Mouse (Mus musculus) heart, adult 2 months (tissue): ENCODE measurements at regions not wholly inside any gene's neighbourhood (a gene's known extent, or its start where the extent isn't known, plus 50 kb on each side); places are given as distances from the start of the nearest gene placed in this dataset.

Source experiments
- DNase-seq, 2 experiments: peaks; one replicate each; pipeline ENCODE4 v3.0.0; 2021
- H3K27ac ChIP-seq: fragments of 200-600 bp; 2 replicates; pipeline ENCODE4 v1.8.1; 2022
- H3K27me3 ChIP-seq: fragments of 200-500 bp; 2 replicates; pipeline ENCODE4 v1.6.1; 2012; ENCODE audit warnings: mild to moderate bottlenecking, low read length, inconsistent platforms, mixed read lengths; ENCODE audit not compliant: control insufficient read depth, insufficient read depth
- H3K36me3 ChIP-seq: fragments of 200-500 bp; 2 replicates; pipeline ENCODE4 v1.6.1; 2012; ENCODE audit warnings: low read length, inconsistent platforms; ENCODE audit not compliant: control insufficient read depth, insufficient read depth
- H3K4me1 ChIP-seq: fragments of 200-500 bp; 2 replicates; pipeline ENCODE4 v1.6.1; 2011; ENCODE audit warnings: low read length; ENCODE audit not compliant: control insufficient read depth, insufficient read depth
- H3K4me3 ChIP-seq: fragments of 200-600 bp; 2 replicates; pipeline ENCODE4 v1.8.1; 2022
- H3K79me2 ChIP-seq: fragments of 200-500 bp; replicated peaks from 2 replicates; pipeline ENCODE4 v1.6.1; 2012; ENCODE audit warnings: mild to moderate bottlenecking, inconsistent platforms, low read length, moderate library complexity, mixed read lengths; ENCODE audit not compliant: control insufficient read depth, insufficient read depth
- H3K9ac ChIP-seq: fragments of 200-500 bp; 2 replicates; pipeline ENCODE4 v1.6.1; 2012; ENCODE audit warnings: low read depth, mild to moderate bottlenecking, control low read depth, inconsistent platforms, low read length, mixed read lengths
- CTCF ChIP-seq: fragments of 200-600 bp; IDR thresholded peaks from 2 replicates; pipeline ENCODE4 v1.8.1; 2022; ENCODE audit warnings: antibody characterized with exemption, mild to moderate bottlenecking, moderate library complexity
- EP300 ChIP-seq: fragments of 200-500 bp; IDR thresholded peaks from 2 replicates; pipeline ENCODE4 v1.6.1; 2011; ENCODE audit warnings: low read depth, low read length, control low read depth; ENCODE audit not compliant: insufficient read depth
- POLR2A ChIP-seq: fragments of 200-500 bp; IDR thresholded peaks from 2 replicates; pipeline ENCODE4 v1.6.1; 2011; ENCODE audit warnings: mild to moderate bottlenecking, low read depth, low read length, control low read depth; ENCODE audit not compliant: insufficient read depth
- WGBS: fragments of 180-500 bp; shearing (Covaris S2); methylation state at CpG from one replicate; pipeline ENCODE4 v1.1.7; 2018; 5-methylcytosine and 5-hydroxymethylcytosine counted together
- intact Hi-C: fragments of 180-260 bp; cut with DNase I; formaldehyde crosslinking; loops from one replicate; pipeline ENCODE4 v1.15.1; 2025

- TF ChIP-seq EP300: no peak
- no peaks in the 10 kb centered on the region for H3K36me3 ChIP-seq
- intact Hi-C loops: no loop called here
- no peaks in the 10 kb centered on the region for H3K27me3 ChIP-seq
- WGBS: 89% methylated on average over 4 of the region's 4 CpGs
- H3K27ac ChIP-seq: no peak overlapping the region
- no peaks in the 10 kb centered on the region for H3K79me2 ChIP-seq
- H3K4me1 ChIP-seq: no peaks in the 10 kb centered on the region
- no peak overlapping the region for H3K9ac ChIP-seq
- DNase-seq: no peak
- H3K4me3 ChIP-seq: no peak overlapping the region
Measured at GRCm38 (mm10) chr19:28205691-28206090, 194.7 kb upstream of the Rfx3 start.

- WGBS: 44% methylated on average over 3 of the region's 3 CpGs
- no peak for TF ChIP-seq CTCF
- TF ChIP-seq EP300: no peak
- no peak for TF ChIP-seq POLR2A
- H3K27me3 ChIP-seq: no peaks in the 10 kb centered on the region
- no peak for DNase-seq
- no peaks in the 10 kb centered on the region for H3K79me2 ChIP-seq
- no peaks in the 10 kb centered on the region for H3K36me3 ChIP-seq
- no peak overlapping the region for H3K4me3 ChIP-seq
- intact Hi-C loops: no loop called here
- no peaks in the 10 kb centered on the region for H3K4me1 ChIP-seq
- H3K27ac ChIP-seq: no peak overlapping the region
- H3K9ac ChIP-seq: no peak overlapping the region
Measured at GRCm38 (mm10) chr19:28203719-28204118, 192.8 kb upstream of the Rfx3 start.

- intact Hi-C loops: no loop called here
- Histone ChIP-seq H3K9ac (no peak overlapping the region), H3K27ac (no peak overlapping the region), H3K36me3 (no peaks in the 10 kb centered on the region), H3K4me3 (no peak overlapping the region), H3K27me3 (no peaks in the 10 kb centered on the region), H3K79me2 (no peaks in the 10 kb centered on the region), H3K4me1 (no peaks in the 10 kb centered on the region)
- WGBS: 70% methylated on average over 8 of the region's 8 CpGs
- DNase-seq: no peak
- TF ChIP-seq POLR2A (no peak), EP300 (no peak), CTCF (no peak)
Measured at GRCm38 (mm10) chr19:28199385-28199784, 188.4 kb upstream of the Rfx3 start.

GRCm38 (mm10) chr19:28196881-28197280, 185.9 kb upstream of the Rfx3 start:
- DNase-seq: no peak
- Histone ChIP-seq H3K27me3 (no peaks in the 10 kb centered on the region), H3K27ac (no peak overlapping the region), H3K36me3 (no peaks in the 10 kb centered on the region), H3K79me2 (no peaks in the 10 kb centered on the region), H3K9ac (no peak overlapping the region), H3K4me1 (no peaks in the 10 kb centered on the region), H3K4me3 (no peak overlapping the region)
- WGBS: 93% methylated on average over 5 of the region's 5 CpGs
- intact Hi-C loops: no loop called here
- TF ChIP-seq CTCF (no peak), EP300 (no peak), POLR2A (no peak)

- Histone ChIP-seq H3K79me2 (no peaks in the 10 kb centered on the region), H3K27me3 (no peaks in the 10 kb centered on the region), H3K4me3 (no peak overlapping the region), H3K36me3 (no peaks in the 10 kb centered on the region), H3K4me1 (no peaks in the 10 kb centered on the region), H3K27ac (no peak overlapping the region), H3K9ac (no peak overlapping the region)
- TF ChIP-seq POLR2A (no peak), CTCF (no peak), EP300 (no peak)
- intact Hi-C loops: no loop called here
- WGBS: 90% methylated on average over 3 of the region's 3 CpGs
- DNase-seq: no peak
Measured at GRCm38 (mm10) chr19:28192248-28192647, 181.3 kb upstream of the Rfx3 start.

- H3K36me3 ChIP-seq: no peaks in the 10 kb centered on the region
- no peak overlapping the region for H3K27ac ChIP-seq
- DNase-seq: no peak
- no peak overlapping the region for H3K9ac ChIP-seq
- WGBS: 45% methylated on average over 9 of the region's 9 CpGs
- H3K79me2 ChIP-seq: no peaks in the 10 kb centered on the region
- H3K27me3 ChIP-seq: no peaks in the 10 kb centered on the region
- intact Hi-C loops: no loop called here
- no peaks in the 10 kb centered on the region for H3K4me1 ChIP-seq
- no peak overlapping the region for H3K4me3 ChIP-seq
- TF ChIP-seq POLR2A: no peak
Measured at GRCm38 (mm10) chr19:28191428-28192116, 180.6 kb upstream of the Rfx3 start.
